Mouse (Mus musculus) E14TG2a.4 (cell line): Measurements from ENCODE around the gene Camk1d.

Experiments used
- CTCF ChIP-seq: conservative IDR thresholded peaks from 2 replicates; pipeline ENCODE4 v1.5.1; 2014; ENCODE audit warnings: low read length
- NANOG ChIP-seq: IDR thresholded peaks from 2 replicates; pipeline ENCODE4 v1.6.1; 2014; ENCODE audit warnings: borderline replicate concordance, low read length, mixed read lengths
- POU5F1 ChIP-seq: IDR thresholded peaks from 2 replicates; pipeline ENCODE4 v1.6.1; 2014; ENCODE audit warnings: low read length, borderline replicate concordance

- no peak for TF ChIP-seq CTCF
- TF ChIP-seq NANOG, result no peak
- no peak for TF ChIP-seq POU5F1
These were observed 204.3 kb downstream of the Camk1d start for GRCm38 (mm10) chr2:5510042-5510441.
